Mouse (Mus musculus) ES-E14 (cell line): Measurements from ENCODE around the gene Arl8a. TPM values are rescaled to one million over a fixed set of nuclear protein-coding genes. Genes with fewer than 3 reads are reported as not detected.

Experiments
- DNase-seq: peaks from one replicate; pipeline ENCODE4 v3.0.0-alpha.2; 2013; ENCODE audit warnings: low read depth, low spot score
- H3K27ac ChIP-seq: 2 replicates; pipeline ENCODE4 v1.5.1; 2012; ENCODE audit warnings: low read depth, mild to moderate bottlenecking, low read length, moderate library complexity, mixed read lengths; ENCODE audit not compliant: poor library complexity, insufficient read depth, severe bottlenecking
- H3K36me3 ChIP-seq: 2 replicates; pipeline ENCODE4 v1.6.1; 2012; ENCODE audit warnings: mild to moderate bottlenecking, low read length, moderate library complexity, mixed read lengths; ENCODE audit not compliant: control insufficient read depth, poor library complexity, insufficient read depth, severe bottlenecking
- H3K4me1 ChIP-seq, 2 experiments: fragments of 150-350 bp in 1 of 2; sonication (generic) in 1 of 2; 2 replicates each; pipeline ENCODE4 v1.6.1; 2012; ENCODE audit warnings: low read length in 2 of 2, mild to moderate bottlenecking in 1 of 2, mixed read lengths in 1 of 2; ENCODE audit not compliant: control insufficient read depth in 2 of 2, insufficient read depth in 2 of 2, poor library complexity in 1 of 2
- H3K4me3 ChIP-seq, 2 experiments: fragments of 150-350 bp in 1 of 2; sonication (generic) in 1 of 2; 2 replicates each; pipeline ENCODE4 v1.5.1; 2012; ENCODE audit warnings: low read length in 2 of 2, low read depth in 1 of 2, mild to moderate bottlenecking in 1 of 2, mixed read lengths in 1 of 2; ENCODE audit not compliant: insufficient read depth in 1 of 2, poor library complexity in 1 of 2, severe bottlenecking in 1 of 2
- H3K9ac ChIP-seq: 2 replicates; pipeline ENCODE4 v1.6.1; 2012; ENCODE audit warnings: low read depth, mild to moderate bottlenecking, low read length, mixed read lengths; ENCODE audit not compliant: poor library complexity, insufficient read depth, severe bottlenecking
- H3K9me3 ChIP-seq: fragments of 150-350 bp; sonication (generic); 2 replicates; pipeline ENCODE4 v1.6.1; 2012; ENCODE audit warnings: low read depth, mild to moderate bottlenecking, low read length; ENCODE audit not compliant: control insufficient read depth, insufficient read depth
- CHD2 ChIP-seq: IDR thresholded peaks from 2 replicates; pipeline ENCODE4 v1.6.1; 2014; ENCODE audit warnings: mild to moderate bottlenecking, low read depth, low read length, inconsistent platforms
- HCFC1 ChIP-seq: IDR thresholded peaks from 2 replicates; pipeline ENCODE4 v1.6.1; 2012; ENCODE audit warnings: low read length, inconsistent platforms, borderline replicate concordance; ENCODE audit not compliant: insufficient read depth
- MAFK ChIP-seq: IDR thresholded peaks from 2 replicates; pipeline ENCODE4 v1.6.1; 2014; ENCODE audit warnings: mild to moderate bottlenecking, low read depth, low read length, inconsistent platforms; ENCODE audit not compliant: insufficient read depth
- ZC3H11A ChIP-seq: IDR thresholded peaks from 2 replicates; pipeline ENCODE4 v1.6.1; 2012; ENCODE audit warnings: low read depth, mild to moderate bottlenecking, inconsistent platforms, low read length, borderline replicate concordance
- ZNF384 ChIP-seq: IDR thresholded peaks from 2 replicates; pipeline ENCODE4 v1.6.1; 2012; ENCODE audit warnings: low read depth, low read length, inconsistent platforms
- in situ Hi-C, 2 experiments: fragments of 600-800 bp; cut with MboI; formaldehyde crosslinking; loops; one replicate each; pipeline ENCODE4 v1.15.1; 2025; ENCODE audit warnings: low sequenced_read_pairs in 2 of 2, inconsistent platforms in 1 of 2; ENCODE audit not compliant: unreplicated experiment in 2 of 2
- total RNA-seq: library from RNA; depleted of rRNA; stranded (reverse); fragments of 300-350 nt; gene quantifications from 2 replicates; pipeline ENCODE4 v1.2.3, GENCODE M21; 2012

Gene Arl8a
- total RNA-seq, 1 experiment: 17.5 TPM

DNA sequence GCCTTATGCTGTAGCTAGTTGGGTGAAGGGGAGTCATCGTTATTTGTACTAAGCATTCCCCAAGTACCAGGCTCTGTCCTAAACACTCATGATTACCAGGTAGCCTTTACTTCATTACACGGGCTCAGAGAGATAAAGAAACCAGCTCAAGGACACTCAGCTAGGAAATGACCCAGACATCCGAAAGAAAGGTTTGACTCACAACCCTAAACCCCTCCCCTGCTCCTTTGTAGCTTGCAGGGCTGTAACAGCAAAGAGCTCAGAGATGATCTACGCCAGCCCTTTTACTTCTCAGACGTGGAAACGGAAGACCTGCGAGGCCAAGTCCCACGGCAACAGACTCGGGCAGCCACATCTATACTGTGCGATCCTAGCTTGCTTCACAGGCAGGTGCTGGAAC is 23.7 kb downstream of the Arl8a start:
- H3K9ac ChIP-seq: no peak overlapping the region
- H3K4me3 ChIP-seq: no peak overlapping the region
- H3K9me3 ChIP-seq: no peaks in the 10 kb centered on the region
- H3K27ac ChIP-seq: no peak overlapping the region
- H3K4me1 ChIP-seq: peaks cover 2 to 6% of the 10 kb centered on the region in 2 experiments; a peak in 2 of 4 replicates
- H3K36me3 ChIP-seq: no peaks in the 10 kb centered on the region
- in situ Hi-C loops: loop anchor here (5.0 to 25.0 kb wide), 4 partner anchors 87 to 207 kb away; partner anchors contain the start of genes Elf3 (in 1 of the 2) and Shisa4 (in 1 of the 2)
- DNase-seq: no peak
- TF ChIP-seq MAFK (no peak), ZNF384 (no peak), ZC3H11A (no peak), CHD2 (no peak), HCFC1 (no peak)

DNA sequence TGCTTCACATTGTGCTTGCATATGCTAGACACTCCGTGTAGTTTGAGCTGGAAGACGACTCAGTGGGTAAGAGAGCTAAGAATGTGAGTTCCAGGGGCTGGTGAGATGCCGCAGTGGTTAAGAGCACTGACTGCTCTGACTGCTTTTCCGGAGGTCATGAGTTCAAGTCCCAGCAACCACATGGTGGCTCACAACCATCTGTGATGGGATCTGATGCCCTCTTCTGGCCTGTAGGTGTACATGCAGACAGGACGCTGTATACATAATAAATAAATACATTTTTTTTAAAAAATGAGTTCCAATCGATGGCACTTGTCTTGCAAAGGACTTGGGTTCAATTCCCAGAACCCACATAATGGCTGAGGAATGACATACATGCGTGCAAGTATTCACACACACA is 24.6 kb downstream of the Arl8a start:
- Histone ChIP-seq H3K4me3 (no peak overlapping the region), H3K9ac (no peak overlapping the region), H3K9me3 (no peaks in the 10 kb centered on the region), H3K36me3 (no peaks in the 10 kb centered on the region), H3K27ac (no peak overlapping the region), H3K4me1 (peaks cover 2 to 7% of the 10 kb centered on the region in 2 experiments; a peak in 2 of 4 replicates)
- in situ Hi-C loops: loop anchor here (5.0 to 25.0 kb wide), 4 partner anchors 86 to 206 kb away; partner anchors contain the start of genes Elf3 (in 1 of the 2) and Shisa4 (in 1 of the 2)
- no peak for DNase-seq
- TF ChIP-seq ZNF384: no peak
- TF ChIP-seq CHD2: no peak
- TF ChIP-seq MAFK: no peak
- no peak for TF ChIP-seq ZC3H11A
- no peak for TF ChIP-seq HCFC1

DNA sequence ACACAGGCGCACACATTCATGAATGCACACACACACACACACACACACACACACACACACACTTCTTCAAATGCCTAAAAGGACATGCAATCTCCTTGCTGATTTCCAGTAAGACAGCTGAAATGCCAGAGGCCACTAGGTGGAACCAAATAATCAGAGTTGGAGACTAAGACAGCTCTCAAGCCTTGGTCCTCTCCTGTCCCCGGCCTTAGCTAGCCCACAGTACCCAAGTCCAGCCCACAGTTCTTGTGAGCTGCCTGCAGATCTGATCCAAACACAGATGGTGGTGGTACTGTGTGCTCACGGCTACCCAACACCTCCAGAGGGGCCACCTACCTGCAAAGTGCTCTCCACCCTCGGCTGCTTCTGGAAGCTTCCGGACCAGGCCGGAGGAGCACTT is 25.4 kb downstream of the Arl8a start:
- DNase-seq: peak; percentile 77
- no peak overlapping the region for H3K27ac ChIP-seq
- H3K9me3 ChIP-seq: no peaks in the 10 kb centered on the region
- H3K4me3 ChIP-seq: no peak overlapping the region
- H3K9ac ChIP-seq: no peak overlapping the region
- H3K36me3 ChIP-seq: no peaks in the 10 kb centered on the region
- in situ Hi-C loops: loop anchor here (5.0 to 25.0 kb wide), 4 partner anchors 85 to 205 kb away; partner anchors contain the start of genes Elf3 (in 1 of the 2) and Shisa4 (in 1 of the 2)
- H3K4me1 ChIP-seq: peaks cover 2 to 7% of the 10 kb centered on the region in 2 experiments; a peak in 2 of 4 replicates
- no peak for TF ChIP-seq MAFK
- no peak for TF ChIP-seq ZNF384
- peak; percentile 89 for TF ChIP-seq ZC3H11A
- no peak for TF ChIP-seq HCFC1

DNA sequence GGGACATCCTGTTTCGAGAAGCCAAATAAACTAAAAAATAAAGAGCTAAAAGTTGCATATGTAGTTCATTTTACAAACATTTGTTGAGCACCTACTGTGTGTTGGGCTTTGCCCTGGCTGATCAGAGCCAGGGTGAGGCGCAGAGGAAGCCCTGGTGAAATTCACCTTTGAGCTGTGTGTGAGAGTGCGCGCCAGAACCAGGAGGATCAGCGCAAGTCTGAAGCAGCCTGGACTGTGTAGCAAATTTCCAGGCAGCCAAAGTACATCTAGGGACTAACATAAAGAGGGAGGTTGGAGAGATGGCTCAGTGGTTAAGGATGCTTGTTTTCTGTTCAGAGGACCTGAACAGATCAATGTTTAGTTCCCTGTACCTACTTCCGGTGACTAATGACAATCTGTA is 26.7 kb downstream of the Arl8a start:
- no peak for DNase-seq
- H3K36me3 ChIP-seq: no peaks in the 10 kb centered on the region
- in situ Hi-C loops: loop anchor here (5.0 to 25.0 kb wide), 4 partner anchors 84 to 204 kb away; partner anchors contain the start of genes Elf3 (in 1 of the 2) and Shisa4 (in 1 of the 2)

More for the DNA sequence above, 26.7 kb downstream of the Arl8a start:
- no peak overlapping the region for H3K27ac ChIP-seq
- peaks cover 2 to 13% of the 10 kb centered on the region in 2 experiments; a peak in 2 of 4 replicates for H3K4me1 ChIP-seq
- H3K9me3 ChIP-seq: no peaks in the 10 kb centered on the region
- H3K9ac ChIP-seq: no peak overlapping the region
- no peak for TF ChIP-seq CHD2
- no peak for TF ChIP-seq HCFC1
- TF ChIP-seq ZNF384: no peak
- no peak for TF ChIP-seq ZC3H11A
- no peak for TF ChIP-seq MAFK
- H3K4me3 ChIP-seq: no peak overlapping the region
